Mouse (Mus musculus) heart, embryonic 11.5 days (tissue): ENCODE results near the gene Magi2. TPM values are rescaled to one million over a fixed set of nuclear protein-coding genes. Genes with fewer than 3 reads are reported as not detected.

Source experiments
- ATAC-seq: fragments of 200-750 bp; cut with Nextera tagmentation; replicated peaks from 2 replicates; pipeline ENCODE4 v1.8.0; 2017; ENCODE audit warnings: moderate library complexity; ENCODE audit not compliant: insufficient number of reproducible peaks, low FRiP score, low TSS enrichment
- H3K27ac ChIP-seq: fragments of 300-500 bp; sonication (generic); 2 replicates; pipeline ENCODE4 v1.5.1; 2014; ENCODE audit warnings: mild to moderate bottlenecking, low read depth, low read length
- H3K27me3 ChIP-seq: fragments of 300-500 bp; sonication (generic); 2 replicates; pipeline ENCODE4 v1.6.1; 2014; ENCODE audit warnings: mild to moderate bottlenecking, low read length, mixed read lengths; ENCODE audit not compliant: control insufficient read depth, insufficient read depth
- H3K36me3 ChIP-seq: fragments of 300-500 bp; sonication (generic); 2 replicates; pipeline ENCODE4 v1.6.1; 2014; ENCODE audit warnings: mild to moderate bottlenecking, low read length, moderate library complexity, mixed read lengths; ENCODE audit not compliant: control insufficient read depth, insufficient read depth
- H3K4me1 ChIP-seq: fragments of 300-500 bp; sonication (generic); 2 replicates; pipeline ENCODE4 v1.6.1; 2014; ENCODE audit warnings: low read length; ENCODE audit not compliant: control insufficient read depth, insufficient read depth
- H3K4me2 ChIP-seq: fragments of 300-500 bp; sonication (generic); 2 replicates; pipeline ENCODE4 v1.6.1; 2014; ENCODE audit warnings: mild to moderate bottlenecking, moderate library complexity
- H3K4me3 ChIP-seq: fragments of 300-500 bp; sonication (generic); 2 replicates; pipeline ENCODE4 v1.5.1; 2014; ENCODE audit warnings: low read depth, low read length
- H3K9ac ChIP-seq: fragments of 300-500 bp; sonication (generic); 2 replicates; pipeline ENCODE4 v1.6.1; 2014; ENCODE audit warnings: mild to moderate bottlenecking, low read depth, low read length, moderate library complexity
- H3K9me3 ChIP-seq: fragments of 300-500 bp; sonication (generic); replicated peaks from 2 replicates; pipeline ENCODE4 v1.6.1; 2016; ENCODE audit warnings: low read length; ENCODE audit not compliant: control insufficient read depth
- WGBS: fragments of 180-500 bp; shearing (Covaris S2); extraction: QIAGEN DNeasy Blood & Tissue Kit; methylation state at CpG from one replicate; pipeline ENCODE4 v1.1.7; 2014; ENCODE audit not compliant: insufficient replicate concordance; 5-methylcytosine and 5-hydroxymethylcytosine counted together
- polyA plus RNA-seq: library from polyadenylated mRNA; unstranded; fragments of >200 nt; fragmentation: Nextera tagmentation; extraction: Ambion mirVana; gene quantifications from 2 replicates; pipeline ENCODE4 v1.2.1, GENCODE M21; 2014

Magi2 gene
- polyA plus RNA-seq, 1 experiment from 2014 or later, result 2.5 TPM

- H3K27ac ChIP-seq, result no peak overlapping the region
- H3K4me1 ChIP-seq, result no peaks in the 10 kb centered on the region
- no peak overlapping the region for H3K9ac ChIP-seq
- H3K4me2 ChIP-seq, result no peak overlapping the region
- H3K36me3 ChIP-seq, result no peaks in the 10 kb centered on the region
- WGBS, result 78% methylated on average over 7 of the region's 7 CpGs
- H3K27me3 ChIP-seq, result no peaks in the 10 kb centered on the region
- H3K4me3 ChIP-seq, result no peak overlapping the region
- no peaks in the 10 kb centered on the region for H3K9me3 ChIP-seq
- no peak for ATAC-seq
These were observed 1231.1 kb downstream of the Magi2 start for GRCm38 (mm10) chr5:20457742-20458510.

- H3K4me2 ChIP-seq, result no peak overlapping the region
- H3K9ac ChIP-seq, result no peak overlapping the region
- no peaks in the 10 kb centered on the region for H3K9me3 ChIP-seq
- 72% methylated on average over 2 of the region's 2 CpGs for WGBS
- H3K4me3 ChIP-seq, result no peak overlapping the region
- no peak for ATAC-seq
- no peaks in the 10 kb centered on the region for H3K27me3 ChIP-seq
- no peaks in the 10 kb centered on the region for H3K4me1 ChIP-seq
- H3K27ac ChIP-seq, result no peak overlapping the region
- H3K36me3 ChIP-seq, result no peaks in the 10 kb centered on the region
These were observed 1234.9 kb downstream of the Magi2 start for GRCm38 (mm10) chr5:20461709-20462108.

GRCm38 (mm10) chr5:20462376-20462775 is 1235.5 kb downstream of the Magi2 start:
- Histone ChIP-seq H3K4me1 (no peaks in the 10 kb centered on the region), H3K27ac (no peak overlapping the region), H3K9me3 (no peaks in the 10 kb centered on the region), H3K36me3 (no peaks in the 10 kb centered on the region), H3K4me2 (no peak overlapping the region), H3K4me3 (no peak overlapping the region), H3K9ac (no peak overlapping the region), H3K27me3 (no peaks in the 10 kb centered on the region)
- no peak for ATAC-seq
- 82% methylated on average over 2 of the region's 2 CpGs for whole genome bisulfite sequencing

- H3K4me2 ChIP-seq, result no peak overlapping the region
- 76% methylated on average over 3 of the region's 3 CpGs for WGBS
- H3K4me1 ChIP-seq, result no peaks in the 10 kb centered on the region
- no peak for ATAC-seq
- H3K27ac ChIP-seq, result no peak overlapping the region
- no peaks in the 10 kb centered on the region for H3K36me3 ChIP-seq
- H3K4me3 ChIP-seq, result no peak overlapping the region
- H3K9ac ChIP-seq, result no peak overlapping the region
- H3K9me3 ChIP-seq, result no peaks in the 10 kb centered on the region
- no peaks in the 10 kb centered on the region for H3K27me3 ChIP-seq
These were observed 1242.9 kb downstream of the Magi2 start for GRCm38 (mm10) chr5:20469721-20470120.

GRCm38 (mm10) chr5:20470466-20470865 is 1243.6 kb downstream of the Magi2 start:
- Histone ChIP-seq H3K4me1 (no peaks in the 10 kb centered on the region), H3K9me3 (no peaks in the 10 kb centered on the region), H3K4me3 (no peak overlapping the region), H3K4me2 (no peak overlapping the region), H3K36me3 (no peaks in the 10 kb centered on the region), H3K9ac (no peak overlapping the region), H3K27ac (no peak overlapping the region), H3K27me3 (no peaks in the 10 kb centered on the region)
- ATAC-seq, result no peak

GRCm38 (mm10) chr5:20484505-20484904 is 1257.7 kb downstream of the Magi2 start:
- Histone ChIP-seq H3K4me1 (no peaks in the 10 kb centered on the region), H3K36me3 (no peaks in the 10 kb centered on the region), H3K27ac (no peak overlapping the region), H3K4me2 (no peak overlapping the region), H3K27me3 (no peaks in the 10 kb centered on the region), H3K9me3 (no peaks in the 10 kb centered on the region), H3K4me3 (no peak overlapping the region), H3K9ac (no peak overlapping the region)
- WGBS, result 77% methylated on average over 7 of the region's 7 CpGs
- ATAC-seq, result no peak

GRCm38 (mm10) chr5:20491911-20492310 is 1265.1 kb downstream of the Magi2 start:
- H3K27ac ChIP-seq, result no peak overlapping the region
- H3K4me3 ChIP-seq, result no peak overlapping the region
- no peaks in the 10 kb centered on the region for H3K27me3 ChIP-seq
- H3K9ac ChIP-seq, result no peak overlapping the region
- no peaks in the 10 kb centered on the region for H3K9me3 ChIP-seq
- ATAC-seq, result no peak
- H3K4me2 ChIP-seq, result no peak overlapping the region
- no peaks in the 10 kb centered on the region for H3K4me1 ChIP-seq
- no peaks in the 10 kb centered on the region for H3K36me3 ChIP-seq
- 73% methylated on average over 2 of the region's 2 CpGs for WGBS

GRCm38 (mm10) chr5:20492679-20493078 is 1265.8 kb downstream of the Magi2 start:
- no peak overlapping the region for H3K4me3 ChIP-seq
- H3K36me3 ChIP-seq, result no peaks in the 10 kb centered on the region
- WGBS, result 73% methylated on average over 7 of the region's 7 CpGs
- H3K27me3 ChIP-seq, result no peaks in the 10 kb centered on the region
- H3K27ac ChIP-seq, result no peak overlapping the region
- no peak overlapping the region for H3K4me2 ChIP-seq
- no peaks in the 10 kb centered on the region for H3K9me3 ChIP-seq
- no peak overlapping the region for H3K9ac ChIP-seq
- no peak for ATAC-seq
- no peaks in the 10 kb centered on the region for H3K4me1 ChIP-seq

- WGBS, result 55% methylated on average over 6 of the region's 6 CpGs
- H3K27me3 ChIP-seq, result no peaks in the 10 kb centered on the region
- H3K4me3 ChIP-seq, result no peak overlapping the region
- no peak overlapping the region for H3K9ac ChIP-seq
- no peak overlapping the region for H3K27ac ChIP-seq
- H3K36me3 ChIP-seq, result no peaks in the 10 kb centered on the region
- no peak overlapping the region for H3K4me2 ChIP-seq
- H3K4me1 ChIP-seq, result no peaks in the 10 kb centered on the region
- H3K9me3 ChIP-seq, result no peaks in the 10 kb centered on the region
- ATAC-seq, result no peak
These were observed 1267.2 kb downstream of the Magi2 start for GRCm38 (mm10) chr5:20494010-20494409.
